Mouse (Mus musculus) activated CD4-positive, CD25-positive, alpha-beta regulatory T cell, adult 4 months (primary cell): ENCODE data around the gene Camk1d. TPM values are rescaled to one million over a fixed set of nuclear protein-coding genes. Genes with fewer than 3 reads are reported as not detected.
A peak's percentile ranks its signal among the peaks of the same experiment; 100 is the strongest.

Experiments used
- ATAC-seq: one replicate; pipeline ENCODE4 v1.8.0; 2017
- polyA plus RNA-seq, 2 experiments: library from polyadenylated mRNA; unstranded; fragments of 100-300 nt; shearing (Covaris generic); gene quantifications; one replicate each; pipeline ENCODE4 v1.2.1; 2017

The Camk1d gene
- polyA plus RNA-seq, 2 experiments from 2014 or later = 8.3 to 10.5 TPM

- ATAC-seq = no peak
Measured at GRCm38 (mm10) chr2:5656326-5656725, 58.0 kb downstream of the Camk1d start.

- no peak for ATAC-seq
Measured at GRCm38 (mm10) chr2:5652071-5652470, 62.2 kb downstream of the Camk1d start.

- peak; percentile 40 for ATAC-seq
Measured at GRCm38 (mm10) chr2:5651285-5651870, 62.9 kb downstream of the Camk1d start.

DNA sequence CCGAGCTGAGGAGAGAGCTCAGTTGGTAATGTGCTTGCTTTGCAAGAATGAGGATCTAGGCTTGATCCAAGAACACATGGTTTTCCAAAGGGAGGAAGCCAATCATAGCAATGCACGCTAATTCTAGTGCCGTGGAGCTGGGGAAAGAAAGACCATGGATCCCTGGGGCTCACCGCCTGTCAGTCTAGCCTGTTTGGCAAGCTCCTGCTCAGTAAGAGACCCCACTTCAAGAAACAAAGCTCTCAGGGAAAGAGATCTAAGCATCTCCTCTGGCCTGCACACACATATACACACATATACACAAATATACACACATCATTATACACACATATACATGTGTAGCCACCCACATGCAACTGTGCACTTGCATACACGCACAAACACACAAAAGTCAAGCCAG, 65.1 kb downstream of the Camk1d start:
- no peak for ATAC-seq

DNA sequence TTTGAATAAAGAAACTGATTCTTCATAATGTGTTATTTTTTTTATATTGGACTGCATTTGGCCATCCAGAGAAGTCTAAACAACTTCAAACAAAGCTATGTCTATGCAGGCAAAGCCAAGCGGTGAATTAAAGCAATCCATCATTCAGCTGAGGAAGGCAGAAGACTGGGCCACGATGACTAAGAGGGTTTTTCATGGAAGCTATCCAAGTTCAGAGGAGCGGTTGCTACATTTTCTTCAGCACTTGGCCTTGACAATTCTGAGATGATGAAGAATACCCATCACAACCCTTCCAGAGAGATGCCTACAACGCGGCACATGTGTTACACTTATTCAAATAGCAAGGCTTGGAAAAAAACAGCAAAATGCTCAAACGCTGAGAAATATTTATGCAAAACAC, 65.6 kb downstream of the Camk1d start:
- no peak for ATAC-seq

- ATAC-seq = no peak
Measured at GRCm38 (mm10) chr2:5646322-5646721, 68.0 kb downstream of the Camk1d start.

DNA sequence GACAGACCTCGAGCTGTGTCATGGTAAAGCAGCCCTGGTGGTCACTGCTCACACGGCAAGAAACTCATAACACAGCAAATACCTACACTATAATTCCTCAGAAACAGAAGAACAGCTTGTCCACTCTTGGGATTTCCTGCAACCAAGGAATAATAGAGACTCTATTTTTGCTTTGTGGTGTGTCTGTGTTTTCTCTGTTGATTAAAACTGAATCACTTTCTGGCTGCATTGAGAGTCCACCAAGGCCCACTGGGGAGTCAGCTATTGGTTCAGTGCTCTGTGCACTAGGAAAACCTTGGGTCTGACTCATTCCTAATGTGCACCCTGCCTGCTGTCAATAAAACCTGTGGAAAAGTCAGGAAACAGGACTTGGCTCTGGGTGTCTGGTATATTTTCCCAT, 68.7 kb downstream of the Camk1d start:
- ATAC-seq = no peak

DNA sequence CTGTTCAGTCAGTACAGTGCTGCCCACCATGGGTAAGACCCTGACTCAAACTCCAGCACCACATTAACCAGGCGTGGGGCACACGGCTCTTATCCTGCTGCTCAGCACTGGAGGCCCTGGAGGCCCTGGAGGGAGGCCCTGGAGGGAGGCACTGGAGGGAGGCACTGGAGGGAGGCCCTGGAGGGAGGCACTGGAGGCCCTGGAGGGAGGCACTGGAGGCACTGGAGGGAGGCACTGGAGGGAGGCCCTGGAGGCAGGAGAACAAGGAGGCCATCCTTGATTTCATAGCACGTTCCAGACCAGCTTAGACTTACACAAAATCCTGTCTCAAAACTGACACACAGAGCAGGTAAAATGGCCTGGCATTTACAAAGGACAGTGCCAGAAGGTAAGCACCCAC, 70.4 kb downstream of the Camk1d start:
- ATAC-seq = no peak

DNA sequence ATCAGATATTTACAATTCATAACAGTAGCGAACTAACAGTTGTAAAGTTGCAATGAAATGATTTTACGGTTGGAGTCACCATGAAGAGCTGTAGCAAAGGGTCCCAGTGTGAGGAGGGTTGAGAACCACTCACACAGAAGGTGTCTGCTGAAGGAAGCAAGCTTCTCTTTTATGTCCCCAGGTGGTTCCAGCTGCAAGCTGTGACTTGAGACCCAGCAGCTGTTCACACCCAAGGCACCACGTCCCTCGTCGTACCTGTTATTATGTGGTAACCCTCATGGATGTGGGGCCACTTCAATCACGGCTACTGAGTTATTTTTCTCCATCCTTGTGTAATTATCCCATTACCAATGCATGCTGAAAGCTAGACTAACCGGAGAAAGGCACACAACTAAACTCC, 71.1 kb downstream of the Camk1d start:
- ATAC-seq = no peak

GRCm38 (mm10) chr2:5642624-5643023, 71.7 kb downstream of the Camk1d start:
- peak; percentile 98 for ATAC-seq

DNA sequence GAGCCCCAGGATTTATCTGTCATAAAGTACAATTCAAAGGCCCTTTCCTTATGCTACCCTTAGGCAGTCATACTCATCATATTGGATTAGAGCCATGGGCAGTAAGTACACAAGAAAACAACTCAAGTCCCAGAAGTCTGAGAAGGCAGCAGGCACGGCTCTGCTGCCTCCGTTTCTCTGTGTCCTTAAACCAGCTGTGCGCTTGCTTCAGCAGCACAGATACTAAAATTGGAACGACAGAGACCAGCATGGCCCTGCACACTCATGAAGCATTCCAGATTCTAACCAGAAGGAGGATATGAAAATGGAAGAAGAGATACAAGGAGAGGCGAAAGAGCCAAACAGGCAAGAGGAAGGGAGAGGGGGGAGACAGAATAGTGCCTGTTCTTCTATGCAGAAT, 72.6 kb downstream of the Camk1d start:
- ATAC-seq = no peak

DNA sequence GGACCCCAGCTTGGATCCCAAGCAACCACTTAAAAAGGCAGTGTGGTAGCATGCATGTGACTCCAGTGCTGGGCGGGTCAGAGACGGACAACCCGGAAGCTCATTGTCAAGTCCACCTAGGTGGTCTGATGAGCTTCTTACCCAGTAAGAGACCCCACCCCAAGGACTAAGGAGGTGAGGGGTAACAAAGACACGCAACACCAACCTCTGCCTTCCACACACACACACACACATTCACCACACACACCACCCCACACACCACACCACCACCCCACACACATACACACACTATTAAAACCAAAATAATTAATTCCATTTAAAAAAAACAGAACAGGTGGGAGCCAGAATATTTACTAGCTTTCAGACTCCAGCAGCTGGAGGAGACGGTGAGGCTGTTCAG, 73.7 kb downstream of the Camk1d start:
- no peak for ATAC-seq

DNA sequence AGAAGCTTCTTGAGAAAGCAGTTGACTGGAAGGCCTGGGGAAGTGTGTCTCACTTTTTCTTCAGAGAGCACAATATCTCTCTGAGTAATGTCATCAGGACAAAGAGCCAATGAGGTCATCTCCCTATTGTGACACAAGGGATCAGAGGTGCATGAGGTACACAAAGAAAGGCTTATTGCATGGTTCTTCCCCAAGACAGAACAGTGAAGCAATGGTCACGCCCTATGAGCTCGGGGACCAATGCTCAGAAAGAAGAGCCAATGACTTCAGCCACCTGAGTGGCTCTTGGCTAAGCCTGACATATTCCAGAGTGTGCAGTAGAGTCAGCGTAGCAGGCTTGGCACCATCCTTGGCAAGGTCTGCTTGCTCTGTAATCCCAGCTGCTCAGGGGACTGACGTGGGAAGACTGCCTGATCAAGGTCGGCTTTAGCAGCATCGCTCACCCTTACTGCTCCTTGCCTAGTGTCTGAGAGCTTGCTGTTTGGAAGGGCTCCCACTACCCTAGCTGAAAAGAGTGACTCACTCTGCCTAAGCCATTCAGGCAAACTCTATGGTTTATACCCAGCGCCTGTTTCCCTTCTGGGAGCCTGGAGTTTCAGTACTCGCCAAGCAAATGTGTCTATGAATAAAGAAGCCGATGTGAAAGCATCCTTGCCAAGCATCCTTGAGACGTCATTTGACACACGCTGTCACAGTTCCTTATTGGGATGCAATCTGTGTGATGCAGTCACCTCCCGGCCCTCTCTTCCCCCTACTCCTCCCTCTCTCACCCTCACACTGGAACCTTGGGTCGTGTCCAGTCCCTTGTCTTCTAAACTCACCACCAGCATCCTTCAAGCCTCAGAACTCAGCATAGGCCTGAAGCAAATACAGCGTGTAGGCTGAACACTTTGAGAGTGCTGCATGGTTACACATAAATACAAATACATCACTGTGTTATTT, 77.2 kb downstream of the Camk1d start:
- ATAC-seq = no peak

DNA sequence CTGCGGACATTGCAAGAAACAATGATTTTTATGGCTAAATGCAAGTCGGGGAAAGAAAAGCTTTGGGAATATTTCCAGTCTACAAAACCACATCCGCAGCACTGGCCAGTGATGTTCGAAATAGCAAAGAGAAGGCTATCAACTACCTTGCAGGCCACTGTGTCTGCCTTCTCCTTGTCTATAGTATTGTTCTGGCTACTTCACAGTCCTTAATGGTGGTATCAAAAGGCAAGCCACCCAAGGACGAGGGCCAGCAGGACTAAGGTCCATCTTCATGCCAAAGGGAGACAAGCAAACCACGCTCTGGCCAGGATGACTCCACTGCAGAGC, 82.0 kb downstream of the Camk1d start:
- ATAC-seq = no peak

GRCm38 (mm10) chr2:5631676-5632354, 82.5 kb downstream of the Camk1d start:
- ATAC-seq = no peak

DNA sequence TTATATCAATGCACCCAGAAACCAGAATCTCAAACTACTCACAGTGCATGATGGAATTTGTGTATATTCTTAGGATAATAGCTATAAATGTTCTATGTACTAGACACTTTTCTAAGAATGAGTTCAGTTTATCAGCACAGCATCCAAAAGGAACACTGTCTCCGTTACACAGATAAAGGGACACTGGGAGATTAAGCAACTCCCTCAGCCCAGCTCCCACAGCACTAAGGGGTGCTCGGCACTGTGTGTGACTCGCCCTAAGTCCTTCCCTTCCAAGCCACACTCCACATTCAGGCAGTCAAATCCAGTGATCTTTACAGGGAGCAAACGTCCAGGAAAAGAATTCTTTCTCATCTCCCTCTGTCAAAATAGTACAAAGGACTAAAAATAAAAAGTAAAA, 83.6 kb downstream of the Camk1d start:
- ATAC-seq = no peak

- no peak for ATAC-seq
Measured at GRCm38 (mm10) chr2:5624379-5624778, 89.9 kb downstream of the Camk1d start.

GRCm38 (mm10) chr2:5618361-5618896, 95.9 kb downstream of the Camk1d start:
- ATAC-seq = no peak

DNA sequence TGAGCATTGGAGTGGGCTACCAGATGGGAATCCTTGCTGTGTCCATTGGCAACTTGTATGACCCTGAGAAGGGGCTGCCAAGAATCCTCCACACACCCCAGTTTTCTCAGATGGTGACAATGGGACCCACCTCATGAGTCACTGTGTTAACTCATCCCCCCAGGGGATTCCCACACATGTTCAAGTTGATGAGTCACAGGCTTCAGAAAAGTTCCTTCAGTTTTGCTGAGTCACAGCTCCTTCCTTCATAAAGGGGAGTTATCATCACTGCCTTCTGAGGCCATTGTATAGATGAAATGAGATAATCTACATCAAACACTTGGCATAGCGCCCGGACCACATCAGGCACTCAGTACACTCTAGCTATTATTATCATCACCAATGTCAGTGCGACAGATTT, 99.4 kb downstream of the Camk1d start:
- ATAC-seq = no peak

GRCm38 (mm10) chr2:5614308-5614705, 100.0 kb downstream of the Camk1d start:
- ATAC-seq = no peak

GRCm38 (mm10) chr2:5613651-5614307, 100.5 kb downstream of the Camk1d start:
- ATAC-seq = peak; percentile 85

DNA sequence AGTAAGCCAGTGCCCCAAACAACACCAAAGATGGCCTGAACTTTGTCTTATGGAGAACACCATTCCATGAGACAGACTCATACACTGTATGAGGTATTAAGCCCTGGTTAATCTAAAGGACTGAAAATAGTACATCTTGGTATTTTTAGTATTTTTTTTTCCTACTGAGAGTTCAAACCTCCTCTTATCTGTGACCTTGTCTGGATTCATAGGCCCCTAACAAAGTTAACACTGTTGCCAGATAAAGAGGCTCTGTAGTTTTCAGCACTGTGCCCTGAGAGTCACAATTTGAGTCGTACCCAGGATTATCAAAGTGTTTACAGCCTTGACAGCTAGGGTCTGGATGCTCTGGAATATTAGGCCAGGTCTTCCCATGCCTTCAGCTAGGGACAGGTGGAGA, 102.7 kb downstream of the Camk1d start:
- no peak for ATAC-seq

- no peak for ATAC-seq
Measured at GRCm38 (mm10) chr2:5610521-5610920, 103.8 kb downstream of the Camk1d start.
